Mouse (Mus musculus): Measurements from ENCODE around the gene Slc1a6.

The Slc1a6 gene

GRCm38 (mm10) chr10:78852066-78852465 lies 71.8 kb downstream of the Slc1a6 start, which contains the start of gene Olfr1356:
Olfr1356 (minus strand) TSS chr10:78852166.
- Histone ChIP-seq H3K4me1 (replicated peaks; ENCODE audit: low read depth, low read length) (no peaks in the 10 kb centered on the region), H3K4me3 (replicated peaks; ENCODE audit: low read length) (no peak within 1 kb of the TSS), H3K9me3 (ENCODE audit: low read length) (peaks cover 9% of the 10 kb centered on the region), H3K36me3 (ENCODE audit: insufficient read depth, low read length) (no peaks in the 10 kb centered on the region), H3K27me3 (ENCODE audit: insufficient read depth, low read length) (no peaks in the 10 kb centered on the region)
- TF ChIP-seq POU5F1 (IDR thresholded peaks at IDR 0.05; ENCODE audit: borderline replicate concordance, low read length), result no peak
- TF ChIP-seq NANOG (IDR thresholded peaks at IDR 0.05; ENCODE audit: borderline replicate concordance, low read length), result no peak
- no peak for TF ChIP-seq CTCF (conservative IDR thresholded peaks at IDR 0.05; ENCODE audit: low read length)

Data from E14TG2a.4 (cell line).